Mouse (Mus musculus) forebrain, embryonic 12.5 days (tissue): ENCODE measurements around the gene Serpinb11. TPM values are rescaled to one million over a fixed set of nuclear protein-coding genes. Genes with fewer than 3 reads are reported as not detected.

Experiments used
- ATAC-seq: fragments of 200-750 bp; cut with Nextera tagmentation; 2 replicates; pipeline ENCODE4 v1.8.0; 2017; ENCODE audit warnings: moderate TSS enrichment; ENCODE audit not compliant: low FRiP score
- H3K27ac ChIP-seq: fragments of 300-500 bp; sonication (generic); 2 replicates; pipeline ENCODE4 v1.5.1; 2016; ENCODE audit warnings: mild to moderate bottlenecking
- H3K27me3 ChIP-seq: fragments of 300-500 bp; sonication (generic); 2 replicates; pipeline ENCODE4 v1.6.1; 2016; ENCODE audit warnings: mild to moderate bottlenecking
- H3K36me3 ChIP-seq: fragments of 300-500 bp; sonication (generic); replicated peaks from 2 replicates; pipeline ENCODE4 v1.6.1; 2016; ENCODE audit warnings: mild to moderate bottlenecking
- H3K4me1 ChIP-seq: fragments of 300-500 bp; sonication (generic); 2 replicates; pipeline ENCODE4 v1.6.1; 2016
- H3K4me2 ChIP-seq: fragments of 300-500 bp; sonication (generic); 2 replicates; pipeline ENCODE4 v1.6.1; 2016; ENCODE audit warnings: mild to moderate bottlenecking, moderate library complexity
- H3K4me3 ChIP-seq: fragments of 300-500 bp; sonication (generic); replicated peaks from 2 replicates; pipeline ENCODE4 v1.5.1; 2016; ENCODE audit warnings: mild to moderate bottlenecking
- H3K9ac ChIP-seq: fragments of 300-500 bp; sonication (generic); 2 replicates; pipeline ENCODE4 v1.6.1; 2016; ENCODE audit warnings: mild to moderate bottlenecking
- H3K9me3 ChIP-seq: fragments of 300-500 bp; sonication (generic); 2 replicates; pipeline ENCODE4 v1.6.1; 2016
- WGBS: fragments of 180-500 bp; shearing (Covaris S2); methylation state at CpG from one replicate; pipeline ENCODE4 v1.1.7; 2016; 5-methylcytosine and 5-hydroxymethylcytosine counted together
- polyA plus RNA-seq: library from polyadenylated mRNA; unstranded; fragments of >200 nt; fragmentation: Nextera tagmentation; extraction: Ambion mirVana; gene quantifications from 2 replicates; pipeline ENCODE4 v1.2.1, GENCODE M21; 2016

Serpinb11 gene
- polyA plus RNA-seq, 1 experiment from 2014 or later, result not detected

GRCm38 (mm10) chr1:107397481-107397880, 36.5 kb downstream of the Serpinb11 start:
- WGBS, result 55% methylated on average over 1 of the region's 1 CpGs
- no peaks in the 10 kb centered on the region for H3K4me1 ChIP-seq
- H3K4me3 ChIP-seq, result no peak overlapping the region

DNA sequence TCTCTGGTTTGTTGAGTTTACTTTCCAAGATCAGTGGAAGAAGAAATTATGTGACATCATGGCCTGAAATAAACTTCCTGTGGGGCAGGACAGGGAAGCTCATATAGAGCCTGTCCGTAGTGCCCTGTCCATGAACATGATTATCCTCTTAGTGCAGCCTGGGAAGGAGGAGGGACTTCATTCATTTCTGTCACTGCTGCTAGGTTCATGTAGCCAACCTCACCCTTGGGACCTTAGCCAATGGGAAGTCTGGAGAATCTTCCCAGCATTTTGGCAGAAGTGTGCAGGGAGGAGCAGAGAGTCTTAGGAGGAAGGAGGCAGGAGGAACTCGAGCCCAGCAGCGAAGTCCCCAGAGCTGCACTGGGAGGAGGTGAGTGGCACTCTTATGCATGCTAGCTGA, 38.4 kb downstream of the Serpinb11 start, which contains the start of gene Serpinb7:
TSS of gene Serpinb7 (plus strand) at position 301 of the 400 bp plus-strand sequence.
- ATAC-seq, result no peak
- Histone ChIP-seq H3K36me3 (no peaks in the 10 kb centered on the region), H3K4me3 (no peak within 1 kb of the TSS), H3K4me2 (no peak within 1 kb of the TSS), H3K9ac (no peak within 1 kb of the TSS), H3K4me1 (no peaks in the 10 kb centered on the region), H3K27me3 (no peaks in the 10 kb centered on the region), H3K27ac (no peak within 1 kb of the TSS), H3K9me3 (no peaks in the 10 kb centered on the region)
- 85% methylated on average over 3 of the region's 3 CpGs for WGBS

More at GRCm38 (mm10) chr1:107397481-107397880, 36.5 kb downstream of the Serpinb11 start:
- Histone ChIP-seq H3K27ac (no peak overlapping the region), H3K4me2 (no peak overlapping the region), H3K9me3 (no peaks in the 10 kb centered on the region), H3K27me3 (no peaks in the 10 kb centered on the region), H3K9ac (no peak overlapping the region), H3K36me3 (no peaks in the 10 kb centered on the region)
- no peak for ATAC-seq

DNA sequence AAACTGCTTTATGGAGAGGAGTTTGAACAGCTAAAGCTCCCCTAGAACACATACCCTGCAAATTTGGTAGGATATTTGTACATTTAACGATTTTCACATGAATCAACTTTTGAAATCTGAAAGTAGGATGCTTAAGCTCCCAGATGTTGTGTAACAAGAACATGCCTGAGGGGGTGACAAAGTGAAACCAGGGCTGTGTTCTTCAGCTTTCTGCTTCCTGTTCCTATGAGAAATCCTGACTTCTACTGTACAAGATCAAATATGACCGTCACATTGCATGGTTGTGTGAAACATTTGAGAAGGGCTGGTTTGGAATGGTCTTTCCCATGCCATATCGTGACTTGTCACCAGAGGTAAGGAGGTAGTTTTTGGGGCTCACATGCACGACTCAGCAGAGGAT, 41.1 kb downstream of the Serpinb11 start:
- no peaks in the 10 kb centered on the region for H3K36me3 ChIP-seq
- no peak overlapping the region for H3K27ac ChIP-seq
- no peak for ATAC-seq
- no peak overlapping the region for H3K9ac ChIP-seq
- WGBS, result 82% methylated on average over 4 of the region's 4 CpGs
- no peaks in the 10 kb centered on the region for H3K27me3 ChIP-seq
- H3K4me1 ChIP-seq, result no peaks in the 10 kb centered on the region
- H3K4me2 ChIP-seq, result no peak overlapping the region
- H3K4me3 ChIP-seq, result no peak overlapping the region
- H3K9me3 ChIP-seq, result no peaks in the 10 kb centered on the region

- Histone ChIP-seq H3K4me2 (no peak overlapping the region), H3K36me3 (no peaks in the 10 kb centered on the region), H3K9ac (no peak overlapping the region), H3K27ac (no peak overlapping the region), H3K4me1 (no peaks in the 10 kb centered on the region), H3K9me3 (no peaks in the 10 kb centered on the region), H3K27me3 (no peaks in the 10 kb centered on the region), H3K4me3 (no peak overlapping the region)
- no peak for ATAC-seq
- WGBS, result 47% methylated on average over 1 of the region's 1 CpGs
Observed at GRCm38 (mm10) chr1:107414650-107415049, 53.7 kb downstream of the Serpinb11 start.

GRCm38 (mm10) chr1:107422487-107422886, 61.5 kb downstream of the Serpinb11 start:
- no peak for ATAC-seq
- 83% methylated on average over 4 of the region's 4 CpGs for WGBS
- Histone ChIP-seq H3K9ac (no peak overlapping the region), H3K4me3 (no peak overlapping the region), H3K4me2 (no peak overlapping the region), H3K9me3 (no peaks in the 10 kb centered on the region), H3K27ac (no peak overlapping the region), H3K36me3 (no peaks in the 10 kb centered on the region), H3K4me1 (no peaks in the 10 kb centered on the region), H3K27me3 (no peaks in the 10 kb centered on the region)

Other genes with a start within 250 kb of the Serpinb11 start
- not detected in 2 replicates for gene Serpinb3b, start 82.8 kb upstream of the Serpinb11 start, polyA plus RNA-seq
- gene Serpinb3c, start 82.8 kb upstream of the Serpinb11 start, polyA plus RNA-seq, result not detected in 2 replicates
- not detected in 2 replicates for gene Serpinb7, start 38.5 kb downstream of the Serpinb11 start, polyA plus RNA-seq
- gene Serpinb2, start 150.2 kb downstream of the Serpinb11 start, polyA plus RNA-seq, result 0.77 and 1.1 TPM in 2 replicates
- 0.29 and 0.59 TPM in 2 replicates for gene Serpinb8, start 228.8 kb downstream of the Serpinb11 start, polyA plus RNA-seq